Mouse (Mus musculus) ZHBTc4 (cell line): ENCODE results near the gene Endov.
A peak's percentile ranks its signal among the peaks of the same experiment; 100 is the strongest.

Source experiments
- DNase-seq: peaks from one replicate; pipeline ENCODE4 v3.0.0-alpha.2; 2011; ENCODE audit warnings: low read depth, low spot score

The Endov gene

GRCm38 (mm10) chr11:119516677-119517361 is 25.7 kb downstream of the Endov start:
- DNase-seq: peak; percentile 23

DNA sequence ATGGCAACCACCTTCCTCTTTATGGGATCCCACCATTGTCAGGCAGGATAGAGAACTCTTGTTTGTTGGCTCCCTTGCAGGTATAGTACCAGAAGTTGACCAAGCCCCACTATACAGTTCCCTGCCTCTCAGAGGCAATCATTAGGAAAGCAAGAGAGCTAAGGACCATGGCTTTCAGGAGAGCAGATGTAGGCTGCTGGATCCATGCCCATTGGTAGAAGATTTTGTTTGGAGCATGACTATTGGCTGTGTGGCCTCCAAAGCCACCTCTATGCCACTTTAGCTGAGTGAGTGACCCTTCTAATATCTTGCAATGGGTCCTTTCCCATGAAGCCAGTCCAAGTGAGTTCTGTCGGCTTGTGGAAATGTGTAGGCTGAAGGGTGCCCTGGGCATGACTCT is 28.2 kb downstream of the Endov start:
- no peak for DNase-seq

- no peak for DNase-seq
Measured at GRCm38 (mm10) chr11:119520005-119520712, 29.0 kb downstream of the Endov start.

DNA sequence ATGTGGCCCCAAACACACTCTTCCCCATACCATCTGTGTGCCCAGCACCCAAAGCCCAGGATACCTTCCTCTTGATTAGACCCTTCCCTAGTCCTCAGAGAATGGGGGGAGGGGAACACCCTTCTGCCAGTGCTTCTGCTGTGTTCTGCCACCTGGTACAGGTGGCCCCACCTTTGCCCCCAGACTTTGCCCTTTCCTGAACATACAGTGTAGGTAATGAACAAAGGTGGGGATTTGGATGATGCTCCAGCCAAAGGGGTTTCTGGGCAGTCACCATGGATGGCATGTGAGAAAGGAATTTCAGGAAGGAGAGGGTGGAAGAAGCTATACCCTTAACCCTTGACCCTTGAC is 29.5 kb downstream of the Endov start:
- DNase-seq: no peak

GRCm38 (mm10) chr11:119521920-119522710 is 31.0 kb downstream of the Endov start:
- no peak for DNase-seq

DNA sequence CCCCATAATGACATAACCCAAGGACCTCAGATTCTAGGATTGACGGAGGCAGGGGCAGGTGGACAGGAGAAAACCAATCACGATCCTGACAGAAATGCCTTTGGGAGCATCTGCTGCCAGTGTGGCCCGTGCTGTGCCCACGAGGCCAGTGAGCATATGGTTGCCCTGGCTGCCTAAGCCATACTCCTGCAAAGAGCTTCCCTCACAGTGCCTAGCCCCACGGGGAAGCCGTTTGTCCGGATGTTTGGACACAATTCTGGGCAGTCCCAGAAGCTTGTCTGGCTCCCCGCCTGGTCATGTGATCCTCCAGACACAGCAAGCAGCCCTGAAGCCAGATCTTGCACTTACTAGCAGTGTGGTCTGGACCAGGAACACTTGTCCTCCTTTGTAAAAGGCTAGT is 31.6 kb downstream of the Endov start:
- no peak for DNase-seq

DNA sequence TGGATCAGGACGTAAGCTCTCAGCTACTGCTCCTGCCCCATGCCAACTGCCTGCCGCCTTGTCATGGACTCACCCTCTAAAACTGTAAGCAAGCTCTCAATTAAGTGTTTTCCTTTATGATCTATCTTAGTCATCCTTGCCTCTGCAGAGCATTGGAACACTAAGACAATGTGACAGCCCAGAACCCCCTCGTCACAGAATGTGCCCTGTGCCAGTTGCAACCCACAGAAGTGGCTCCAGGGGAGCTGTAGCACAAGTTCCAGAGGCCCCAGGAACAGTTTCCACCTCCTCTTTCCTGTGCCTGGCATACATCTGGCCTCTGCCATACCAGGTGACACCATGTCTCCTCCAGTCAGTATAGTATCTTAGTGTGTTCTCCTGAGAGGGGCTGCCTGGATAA is 32.2 kb downstream of the Endov start:
- DNase-seq: no peak

GRCm38 (mm10) chr11:119524545-119524949 is 33.4 kb downstream of the Endov start:
- peak; percentile 97 for DNase-seq

DNA sequence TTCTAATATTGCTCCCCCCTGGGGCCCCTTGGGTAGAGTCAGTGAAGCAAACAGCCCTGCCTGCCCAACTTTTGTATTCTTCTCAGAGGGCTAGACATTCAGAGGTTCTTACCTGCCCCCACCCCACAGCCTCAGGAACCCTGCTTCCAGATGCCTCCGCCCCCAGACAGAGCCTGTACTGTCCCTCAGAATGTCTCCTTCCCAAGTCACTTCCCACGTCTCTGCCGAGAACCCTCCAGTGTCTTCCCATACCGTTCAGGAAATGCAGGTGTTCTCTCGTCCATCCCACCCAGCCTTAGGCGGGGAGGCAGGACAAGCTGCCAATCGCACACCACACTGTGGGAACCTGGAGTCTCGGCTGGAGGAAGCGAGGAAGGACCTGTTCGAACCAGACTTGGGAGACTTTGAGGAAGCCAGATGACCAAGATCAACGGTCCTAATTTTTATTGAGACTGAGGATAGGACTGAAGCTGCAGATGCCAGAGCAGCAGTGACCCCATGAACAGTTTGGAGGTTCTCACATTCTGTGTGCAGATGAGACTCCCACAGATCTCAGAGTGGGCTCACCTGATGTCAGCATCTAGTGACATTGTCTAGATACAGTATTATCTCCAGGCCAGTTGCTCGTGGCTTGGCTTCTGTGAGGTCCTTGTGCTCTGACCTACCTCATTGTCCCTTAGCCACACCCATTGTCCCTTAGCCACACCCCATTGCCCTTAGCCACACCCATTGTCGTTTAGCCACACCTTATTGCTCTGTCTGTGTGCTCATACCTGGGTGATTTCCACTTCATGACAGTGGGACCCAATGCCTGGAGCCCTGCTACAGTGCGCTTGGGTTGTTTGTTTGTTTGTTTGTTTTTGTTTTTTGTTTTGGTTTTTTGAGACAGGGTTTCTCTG is 35.2 kb downstream of the Endov start:
- DNase-seq: peak; percentile 71

DNA sequence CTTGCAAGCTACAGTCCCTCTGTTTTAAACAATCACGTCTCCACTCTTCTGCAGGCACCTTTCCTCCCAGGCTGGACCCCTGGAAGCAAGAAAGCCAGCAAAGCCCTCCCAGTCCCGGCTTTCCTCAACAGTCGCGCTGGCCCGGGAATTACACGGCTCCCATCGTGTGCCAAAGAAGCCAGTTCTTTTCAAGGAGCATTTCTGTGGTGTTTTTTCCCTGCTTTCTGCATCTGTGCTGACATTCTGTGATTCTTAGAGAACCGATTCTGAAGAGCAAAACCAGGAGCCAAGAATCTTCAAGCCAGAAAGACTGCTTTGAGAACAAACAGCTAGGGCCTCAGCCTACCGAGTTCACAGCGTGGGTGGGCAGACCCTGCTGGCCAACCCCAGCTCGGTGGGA is 37.8 kb downstream of the Endov start:
- DNase-seq: no peak

DNA sequence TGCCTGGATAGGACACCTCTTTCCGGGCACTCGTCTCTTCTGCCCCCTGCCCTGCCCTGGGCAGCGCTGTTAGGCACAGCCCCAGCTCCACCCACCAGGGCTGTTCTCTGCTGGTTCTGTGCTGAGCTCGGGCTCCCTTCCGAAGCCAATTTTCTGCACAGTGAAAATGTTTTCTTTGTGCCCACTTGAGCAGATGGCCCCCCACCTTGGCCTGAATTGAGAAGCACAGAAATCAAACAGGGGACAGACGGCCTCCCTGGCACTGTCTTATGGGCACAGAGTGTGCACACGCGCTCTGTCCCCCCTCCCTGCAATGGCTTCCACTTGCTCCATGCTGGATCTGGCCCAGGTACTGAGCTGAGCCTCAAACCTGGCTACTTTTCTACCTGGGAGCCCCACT is 41.3 kb downstream of the Endov start:
- DNase-seq: no peak

DNA sequence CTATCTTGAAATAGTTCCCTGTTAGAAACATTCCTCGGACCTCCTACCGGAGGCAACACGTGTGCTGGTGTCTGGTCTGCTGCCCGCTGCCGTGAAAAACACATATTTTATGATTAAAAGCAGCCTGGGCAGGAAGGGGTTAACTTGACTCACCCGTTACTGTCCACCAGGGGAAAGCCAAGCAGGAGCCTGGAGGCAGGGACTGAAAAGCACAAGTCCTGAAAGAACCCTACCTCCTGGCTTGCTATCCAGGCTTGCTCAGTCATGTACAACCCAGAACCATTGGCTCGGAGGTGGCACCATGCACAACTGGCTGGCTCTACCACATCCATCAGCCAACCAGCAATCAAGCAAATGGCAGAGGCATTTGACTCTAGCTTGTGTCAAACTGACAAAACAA is 42.6 kb downstream of the Endov start:
- peak; percentile 19 for DNase-seq

- DNase-seq: no peak
Measured at GRCm38 (mm10) chr11:119539944-119540343, 48.8 kb downstream of the Endov start.

GRCm38 (mm10) chr11:119540560-119540959 is 49.4 kb downstream of the Endov start:
- no peak for DNase-seq

DNA sequence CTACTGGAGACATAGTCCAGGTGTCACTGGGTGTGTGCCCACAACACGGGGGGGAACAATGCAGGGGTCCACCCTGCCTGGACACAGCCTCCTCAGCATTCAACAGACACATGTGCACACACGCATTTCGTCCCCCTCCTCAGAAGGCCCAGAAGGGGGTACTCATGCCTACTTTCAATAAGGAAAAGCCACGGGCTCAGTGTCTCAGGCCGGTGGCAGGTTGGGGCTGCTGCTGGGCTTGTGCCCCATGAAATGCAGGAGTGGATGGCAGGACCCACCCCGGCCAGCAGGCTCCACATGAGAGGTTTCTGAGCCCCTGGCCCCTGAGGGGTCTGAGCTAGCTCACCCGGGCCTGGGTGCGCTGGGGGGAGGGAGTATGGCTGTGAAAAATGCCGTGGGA is 49.9 kb downstream of the Endov start:
- DNase-seq: no peak

DNA sequence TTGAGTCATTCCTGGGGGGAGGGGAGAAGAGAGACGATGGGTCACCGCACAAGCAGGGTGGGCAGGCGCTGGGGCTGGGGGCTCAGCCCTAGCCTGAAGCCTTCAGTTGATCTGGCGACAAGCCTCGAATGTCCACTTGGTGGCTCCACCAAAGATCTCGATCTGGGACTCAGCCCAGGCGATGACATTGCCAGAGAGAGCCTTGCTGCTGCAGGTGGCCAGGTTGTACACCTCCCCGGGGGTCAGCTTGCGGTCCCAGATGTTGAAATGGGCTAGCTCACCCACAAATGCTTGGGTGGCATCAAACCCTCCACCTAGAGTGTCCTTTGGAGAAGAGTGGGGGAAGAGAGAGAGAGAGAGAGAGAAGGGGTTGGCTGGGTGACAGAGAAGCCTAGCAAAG is 51.2 kb downstream of the Endov start:
- DNase-seq: no peak

GRCm38 (mm10) chr11:119542886-119543285 is 51.7 kb downstream of the Endov start:
- DNase-seq: no peak

GRCm38 (mm10) chr11:119543816-119544517 is 52.8 kb downstream of the Endov start:
- no peak for DNase-seq

DNA sequence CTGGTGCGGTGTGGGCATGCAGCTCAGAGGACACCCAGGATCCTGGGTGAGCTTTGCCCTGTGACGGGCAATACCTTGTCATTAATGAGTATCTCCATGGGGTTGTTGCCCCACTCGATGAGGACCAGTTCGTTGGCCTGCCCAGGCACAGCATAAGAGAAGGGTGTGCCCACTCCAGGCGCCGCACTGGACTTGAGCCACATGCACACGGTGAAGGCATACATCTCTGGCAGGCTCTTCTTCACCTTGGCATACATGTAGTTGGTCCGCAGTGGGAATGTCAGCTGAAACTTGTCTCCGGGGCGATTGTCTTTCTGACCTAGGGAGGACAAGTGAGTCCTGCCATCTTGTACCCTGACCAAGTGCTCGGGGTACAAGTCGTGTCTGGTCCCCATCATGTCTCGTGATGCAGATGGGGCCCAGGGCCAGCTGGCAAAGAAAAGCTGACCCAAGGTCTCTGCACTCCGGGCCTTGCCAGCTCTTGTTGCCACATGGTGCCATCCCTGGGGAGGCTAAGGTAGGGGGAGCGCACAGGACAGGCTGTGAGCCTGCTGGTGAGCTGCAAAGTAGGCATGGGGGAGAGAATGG is 53.5 kb downstream of the Endov start:
- DNase-seq: no peak

- DNase-seq: no peak
Measured at GRCm38 (mm10) chr11:119545281-119545680, 54.1 kb downstream of the Endov start.
